Mouse (Mus musculus) liver, embryonic 18 days (tissue): ENCODE measurements around the gene Cd40. TPM values are rescaled to one million over a fixed set of nuclear protein-coding genes. Genes with fewer than 3 reads are reported as not detected.

Experiments
- polyA plus RNA-seq: library from polyadenylated mRNA; depleted of rRNA; stranded (reverse); fragments of >200 nt; gene quantifications from 2 replicates; pipeline ENCODE4 v1.2.3, GENCODE M21; 2012; rRNA removed

Gene Cd40
- polyA plus RNA-seq: 2.9 and 3.2 TPM in 2 replicates

DNA sequence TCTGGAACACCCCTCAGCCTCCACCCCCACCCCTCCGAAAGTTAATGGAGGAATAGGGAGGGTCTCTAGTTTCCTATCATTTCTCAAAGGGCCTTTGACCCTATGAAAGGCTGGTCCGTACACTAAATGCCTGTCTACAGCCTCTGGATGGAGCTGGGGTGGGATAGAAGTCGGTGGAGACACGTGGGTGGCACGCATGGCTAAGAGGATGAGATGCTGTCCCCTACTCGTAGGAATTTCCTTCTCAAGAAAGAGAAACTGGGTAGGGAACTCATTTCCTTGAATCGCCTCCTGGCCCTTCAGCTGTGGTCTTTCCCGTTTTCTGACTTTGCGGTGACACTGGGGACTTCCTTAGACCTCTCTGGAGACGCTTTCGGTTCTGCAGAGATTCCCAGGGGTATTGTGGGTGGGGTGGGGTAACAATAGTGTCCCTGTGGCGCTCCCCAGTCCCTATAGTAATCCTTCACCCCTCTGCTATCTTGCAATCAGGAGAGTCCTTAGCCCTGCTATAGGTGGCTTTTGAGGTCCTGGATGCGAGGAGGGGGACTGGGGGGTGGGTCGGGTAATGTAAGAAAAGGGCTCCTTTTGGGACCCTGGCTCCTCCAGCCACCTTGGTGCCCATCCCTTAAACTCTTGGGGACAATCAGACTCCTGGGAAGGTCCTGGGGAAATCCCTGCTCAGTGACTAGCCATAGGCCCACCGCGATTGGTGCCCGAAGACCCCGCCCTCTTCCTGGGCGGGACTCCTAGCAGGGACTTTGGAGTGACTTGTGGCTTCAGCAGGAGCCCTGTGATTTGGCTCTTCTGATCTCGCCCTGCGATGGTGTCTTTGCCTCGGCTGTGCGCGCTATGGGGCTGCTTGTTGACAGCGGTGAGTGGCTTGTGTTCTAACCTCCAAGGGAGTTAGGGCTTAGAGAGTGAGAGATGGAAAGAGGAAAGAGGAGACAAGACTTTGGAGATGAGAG, at the start of gene Cd40:
Gene Cd40, plus strand, starts transcription at position 740 of the 965 bp plus-strand sequence.

DNA sequence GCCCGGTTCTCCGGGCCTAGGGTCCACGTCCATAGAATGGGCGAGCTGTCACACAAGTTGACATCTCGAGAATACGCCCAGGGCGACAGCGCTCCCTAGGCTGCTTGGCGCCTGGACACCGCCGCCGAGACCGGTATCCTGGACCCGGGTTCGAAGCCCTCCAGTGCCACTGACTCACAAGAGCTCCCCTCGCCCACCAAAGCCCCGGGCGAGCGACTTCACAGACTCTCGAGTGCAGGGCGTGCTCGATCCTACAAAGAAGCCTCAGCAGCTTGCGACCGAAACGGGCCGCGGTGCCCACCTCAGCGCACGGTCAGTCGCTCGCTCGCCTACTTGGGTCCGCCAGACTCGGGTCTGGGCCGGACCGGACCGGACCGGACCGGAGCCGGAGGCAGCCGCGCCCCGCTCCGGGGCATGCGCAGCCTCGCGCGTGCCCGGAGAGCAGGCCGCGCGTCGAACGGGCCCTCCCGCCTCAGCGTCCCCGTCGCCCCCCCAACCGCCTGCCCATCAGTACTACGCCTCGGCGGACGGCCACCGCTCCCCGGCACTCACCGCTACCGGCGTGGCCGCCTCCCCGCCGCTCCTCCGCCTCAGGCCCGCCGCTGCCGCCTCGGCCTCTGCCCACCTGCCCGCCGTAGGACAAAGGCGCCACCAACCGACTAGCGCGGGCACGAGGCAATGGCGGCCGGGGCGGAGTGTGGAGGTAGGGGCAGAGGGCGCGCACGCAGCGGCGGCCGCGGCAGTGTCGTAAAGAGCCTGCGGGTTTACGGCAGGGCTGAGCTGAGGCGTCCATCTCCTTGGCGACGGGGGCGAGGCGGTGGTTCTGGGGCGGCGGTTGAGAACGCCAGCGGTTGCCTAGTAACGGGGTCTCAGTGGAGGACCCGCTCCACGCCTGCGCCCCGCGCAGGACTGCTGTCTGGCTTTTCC, 21.0 kb upstream of the Cd40 start, which contains the start of gene Ncoa5:
Gene Ncoa5, minus strand, starts transcription at position 737 of the 927 bp plus-strand sequence.

DNA sequence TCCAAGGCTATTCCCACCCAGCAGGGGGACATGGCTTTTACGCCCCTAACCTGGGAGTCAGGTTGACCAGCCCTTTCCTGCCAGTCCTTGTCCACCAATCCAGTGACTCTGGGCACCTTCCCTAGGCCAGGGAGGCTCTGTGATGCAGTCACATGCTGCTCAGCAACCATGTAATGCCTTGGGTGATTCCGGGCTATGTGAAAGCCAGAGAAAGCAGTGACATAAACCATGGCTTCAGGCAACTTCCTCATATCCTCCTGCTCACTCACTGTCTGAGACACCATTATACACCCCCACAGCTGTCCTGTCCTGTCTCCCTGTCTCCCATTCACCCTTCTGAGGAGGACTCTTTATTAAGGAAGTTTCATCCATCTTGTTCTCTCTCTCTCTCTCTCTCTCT, 35.2 kb downstream of the Cd40 start, which contains the start of gene 1700025C18Rik:
Gene 1700025C18Rik, minus strand, starts transcription at position 101 of the 400 bp plus-strand sequence.

Other genes with a start within 250 kb of the Cd40 start
- gene Zswim1, start 232.9 kb upstream of the Cd40 start, polyA plus RNA-seq: 1.3 and 1.5 TPM in 2 replicates
- 0.05 and 0.08 TPM in 2 replicates for gene Spata25, start 227.1 kb upstream of the Cd40 start, polyA plus RNA-seq
- gene Ctsa, start 222.8 kb upstream of the Cd40 start, polyA plus RNA-seq: 121 and 130 TPM in 2 replicates
- gene Neurl2, start 222.2 kb upstream of the Cd40 start, polyA plus RNA-seq: 1.5 and 2.2 TPM in 2 replicates
- 34.8 and 42.2 TPM in 2 replicates for gene Pltp, start 197.9 kb upstream of the Cd40 start, polyA plus RNA-seq
- gene Pcif1, start 176.3 kb upstream of the Cd40 start, polyA plus RNA-seq: 18.4 and 21.2 TPM in 2 replicates
- gene Zfp335, start 143.9 kb upstream of the Cd40 start, polyA plus RNA-seq: 6.5 and 8.2 TPM in 2 replicates
- 19.0 and 24.6 TPM in 2 replicates for gene Mmp9, start 114.8 kb upstream of the Cd40 start, polyA plus RNA-seq
- 0.72 and 0.81 TPM in 2 replicates for gene Slc12a5, start 94.8 kb upstream of the Cd40 start, polyA plus RNA-seq
- gene Ncoa5, start 20.8 kb upstream of the Cd40 start, polyA plus RNA-seq: 11.2 and 11.8 TPM in 2 replicates
- gene 1700025C18Rik, start 35.1 kb downstream of the Cd40 start, polyA plus RNA-seq: not detected in 2 replicates
- gene Cdh22, start 179.2 kb downstream of the Cd40 start, polyA plus RNA-seq: not detected in 2 replicates
- gene Slc35c2, start 232.2 kb downstream of the Cd40 start, polyA plus RNA-seq: 28.5 and 31.8 TPM in 2 replicates